Mouse (Mus musculus) liver, postnatal 0 days (tissue): Measurements from ENCODE around the gene Trim24.

ENCODE experiments used
- CTCF ChIP-seq: sonication (generic); IDR thresholded peaks from 2 replicates; pipeline ENCODE4 v1.5.1; 2016; ENCODE audit warnings: antibody characterized with exemption, low read depth
- EP300 ChIP-seq: IDR thresholded peaks from 2 replicates; pipeline ENCODE4 v1.6.1; 2016; ENCODE audit warnings: antibody characterized with exemption, low read depth, mild to moderate bottlenecking

- TF ChIP-seq CTCF (no peak), EP300 (no peak)
Observed at GRCm38 (mm10) chr6:37880586-37880985, 10.0 kb downstream of the Trim24 start.
